Mouse (Mus musculus): ENCODE measurements around the gene Atp6v1a. TPM values are rescaled to one million over a fixed set of nuclear protein-coding genes. Genes with fewer than 3 reads are reported as not detected.
A peak's percentile ranks its signal among the peaks of the same experiment; 100 is the strongest.

The Atp6v1a gene
- polyA plus RNA-seq (2017; shearing (Covaris generic)), result 10 to 100 TPM; 32.7 to 35.0 TPM

- peak; percentile 52 for ATAC-seq
Measured at GRCm38 (mm10) chr16:44139536-44140185, at the start of gene Atp6v1a, which contains the start of gene Naa50. Gene Atp6v1a (minus strand): TSS chr16:44139705. Gene Naa50 (plus strand): TSS chr16:44139830.

DNA sequence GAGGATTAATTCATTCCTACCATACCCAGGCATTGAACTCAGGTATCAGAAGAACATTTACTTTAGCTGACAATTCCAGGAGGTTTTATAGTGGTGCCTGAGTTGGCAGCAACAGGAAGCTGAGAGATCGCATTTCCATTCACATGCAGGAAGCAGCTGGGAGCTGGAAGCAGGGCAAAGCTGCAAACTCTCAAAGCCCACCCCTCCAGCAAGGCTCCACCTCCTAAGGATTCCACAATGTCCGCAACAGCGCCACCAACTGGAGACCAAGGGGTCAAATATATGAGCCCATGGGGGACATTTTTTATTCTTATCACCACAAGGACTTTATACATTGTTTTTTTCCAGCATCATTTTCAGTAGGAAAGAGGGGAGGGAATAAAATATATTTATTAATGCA is 49.3 kb upstream of the Atp6v1a start:
- no peak for ATAC-seq

DNA sequence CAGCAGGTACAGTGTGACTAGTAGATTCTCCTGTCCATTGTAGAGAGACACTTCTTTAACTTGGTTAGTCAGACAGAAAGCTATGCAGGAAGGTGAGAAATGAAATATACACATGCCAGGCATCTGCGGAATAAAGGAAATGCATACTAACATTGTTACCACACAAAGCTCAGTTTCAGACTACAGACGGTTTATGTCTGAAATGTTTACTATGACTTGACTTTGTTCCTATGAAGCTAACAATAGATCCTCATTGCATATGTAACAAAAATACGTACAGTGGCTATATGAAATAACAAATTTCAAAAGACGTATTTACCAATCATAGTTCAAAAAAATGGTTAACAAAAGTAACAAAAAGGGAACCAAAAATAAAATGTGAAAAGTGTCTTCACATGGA is 47.7 kb upstream of the Atp6v1a start:
- no peak for ATAC-seq

GRCm38 (mm10) chr16:44184769-44185168 is 45.3 kb upstream of the Atp6v1a start:
- no peak for ATAC-seq

DNA sequence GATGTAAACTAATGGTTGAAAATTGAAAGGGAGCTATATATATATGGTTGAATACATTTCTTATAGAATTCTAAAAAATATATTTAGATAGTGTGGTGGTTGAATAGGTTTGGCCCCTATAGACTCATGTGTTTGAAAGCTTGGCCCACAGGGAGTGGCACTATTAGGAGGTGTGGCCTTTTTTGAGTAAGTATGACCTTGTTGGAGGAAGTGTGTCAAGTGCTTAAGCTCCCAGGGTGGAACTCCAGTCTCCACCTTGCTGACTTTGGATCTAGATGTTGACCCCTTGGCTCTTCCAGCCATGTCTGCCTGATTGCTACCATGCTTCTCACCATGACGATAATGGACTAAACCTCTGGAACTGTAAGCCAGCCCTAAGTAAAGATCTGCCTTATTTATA is 43.1 kb upstream of the Atp6v1a start:
- no peak for ATAC-seq

DNA sequence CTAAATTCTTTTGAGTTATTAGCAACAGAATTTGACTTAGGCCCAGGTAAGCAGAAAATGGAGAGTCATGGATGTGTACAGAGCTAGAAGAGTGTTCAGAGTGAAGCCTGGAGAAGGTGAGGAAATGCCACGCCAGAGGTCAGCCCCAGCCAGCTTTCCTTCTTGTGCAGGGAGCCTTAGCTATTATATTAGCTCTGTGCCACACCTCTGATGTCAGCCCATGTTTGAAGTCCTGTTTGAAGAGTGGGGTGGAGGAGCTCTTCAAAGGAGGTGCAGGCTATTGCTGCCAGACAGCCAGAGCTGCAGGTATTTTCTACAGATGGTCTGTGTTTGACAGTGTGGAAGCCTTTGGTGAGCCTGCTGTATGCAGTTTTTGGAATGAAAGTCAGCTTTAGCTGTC is 39.0 kb upstream of the Atp6v1a start:
- ATAC-seq, result no peak

- ATAC-seq, result no peak
Measured at GRCm38 (mm10) chr16:44176511-44176910, 37.0 kb upstream of the Atp6v1a start.

DNA sequence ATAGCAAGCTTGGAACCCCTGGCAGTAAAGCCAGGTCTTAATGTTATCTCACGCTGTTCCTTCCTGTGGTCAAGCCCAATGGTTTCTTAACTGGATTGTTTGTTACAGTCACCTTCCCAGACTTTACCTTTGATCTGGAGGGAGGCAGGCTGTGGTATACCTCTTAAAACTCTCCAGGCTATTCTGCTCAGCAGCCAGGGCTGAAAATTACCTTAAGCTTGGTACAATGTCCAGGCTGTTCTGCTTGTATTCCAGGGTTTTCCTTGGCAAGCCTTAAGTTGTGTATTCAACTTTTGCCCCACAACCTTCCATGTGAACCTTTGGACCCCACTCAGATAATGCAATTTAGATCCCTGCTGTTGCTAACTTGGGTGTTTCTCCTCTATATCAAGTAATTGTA is 35.5 kb upstream of the Atp6v1a start:
- no peak for ATAC-seq

- ATAC-seq, result no peak
Measured at GRCm38 (mm10) chr16:44173966-44174530, 34.5 kb upstream of the Atp6v1a start.

DNA sequence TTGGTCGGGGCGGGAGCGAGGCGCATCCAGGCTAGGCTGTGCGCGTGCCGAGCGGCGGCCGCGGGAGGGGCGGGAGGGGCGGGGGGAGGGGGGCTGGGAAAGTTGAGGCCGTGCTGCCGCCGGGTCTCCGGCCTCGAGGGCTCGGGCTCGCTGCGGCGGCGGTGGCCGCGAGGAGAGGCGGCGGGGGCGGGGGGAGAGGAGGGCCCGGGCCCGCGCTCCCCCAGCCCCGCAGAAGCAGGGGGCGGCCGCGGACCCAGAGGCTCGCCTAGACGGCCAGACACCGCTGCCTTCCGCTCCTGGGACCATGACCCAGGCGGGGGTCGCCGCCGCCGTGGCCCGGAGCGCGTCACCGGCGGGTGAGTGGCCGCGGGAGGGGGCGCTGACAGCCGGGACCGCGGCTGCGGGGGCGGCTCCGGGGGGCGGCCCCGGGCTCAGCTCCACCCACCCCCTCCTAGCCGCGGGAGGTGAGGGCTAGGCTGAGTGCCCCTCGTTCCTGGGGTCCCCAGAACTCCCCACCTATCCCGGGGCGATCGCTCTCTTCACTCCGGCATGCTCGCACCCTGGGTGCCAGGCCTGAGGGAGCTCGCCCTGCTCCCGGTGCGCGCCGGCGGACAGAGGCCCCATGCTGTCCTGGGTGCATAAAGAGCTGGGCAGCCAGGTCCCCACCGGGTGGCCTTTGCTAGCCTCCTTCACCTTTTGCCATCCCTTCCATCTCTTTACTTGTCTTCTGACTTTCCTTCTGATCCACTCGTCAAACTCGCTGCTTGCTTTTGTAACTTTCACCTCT is 33.8 kb upstream of the Atp6v1a start, which contains the start of gene Usf3:
Gene Usf3, plus strand, starts transcription at position 92 of the 787 bp plus-strand sequence.
- peak; percentile 6 for ATAC-seq

GRCm38 (mm10) chr16:44172297-44173154 is 33.0 kb upstream of the Atp6v1a start:
- peak; percentile 95 for ATAC-seq

- ATAC-seq, result no peak
Measured at GRCm38 (mm10) chr16:44168990-44169389, 29.5 kb upstream of the Atp6v1a start.

DNA sequence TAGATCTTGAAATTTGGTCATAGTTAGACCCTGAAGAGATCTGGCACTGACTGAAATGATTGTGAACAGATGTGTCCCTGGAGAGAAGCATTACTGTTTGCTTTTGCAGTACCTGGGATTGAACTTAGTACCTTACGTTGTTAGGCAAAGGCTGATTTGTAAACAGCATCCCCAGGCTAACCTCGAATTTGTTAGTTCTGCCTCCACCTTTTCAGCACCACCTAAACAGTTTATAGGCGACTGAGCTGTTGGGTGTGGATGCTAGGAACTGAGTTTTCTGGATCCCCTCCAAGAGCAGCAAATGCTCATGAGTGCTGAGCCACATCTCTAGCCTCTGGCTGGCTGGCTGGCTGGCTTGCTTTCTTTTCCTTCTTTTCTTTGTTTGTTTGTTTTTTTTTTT is 25.7 kb upstream of the Atp6v1a start:
- no peak for ATAC-seq

DNA sequence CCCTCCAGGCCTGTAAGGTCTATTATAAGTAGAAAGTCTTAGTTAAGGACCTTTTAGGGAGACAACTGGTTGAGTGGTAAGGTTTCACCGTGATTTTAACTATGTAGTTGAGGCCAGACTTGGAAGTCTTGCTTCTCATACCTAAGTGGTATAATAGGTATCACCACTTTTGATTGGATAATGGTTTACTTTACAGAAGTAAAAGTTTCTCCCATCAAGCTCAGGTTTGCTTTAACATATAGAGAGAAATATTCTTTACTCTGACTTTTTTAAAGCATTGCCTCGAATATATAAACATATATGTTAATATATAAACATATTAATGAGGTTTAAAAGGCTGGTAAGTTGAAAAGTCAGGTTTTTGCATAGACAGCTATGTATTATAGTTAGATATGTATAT is 24.3 kb upstream of the Atp6v1a start:
- no peak for ATAC-seq

GRCm38 (mm10) chr16:44159325-44159724 is 19.8 kb upstream of the Atp6v1a start:
- no peak for ATAC-seq

GRCm38 (mm10) chr16:44154497-44155057 is 15.1 kb upstream of the Atp6v1a start:
- ATAC-seq, result no peak

DNA sequence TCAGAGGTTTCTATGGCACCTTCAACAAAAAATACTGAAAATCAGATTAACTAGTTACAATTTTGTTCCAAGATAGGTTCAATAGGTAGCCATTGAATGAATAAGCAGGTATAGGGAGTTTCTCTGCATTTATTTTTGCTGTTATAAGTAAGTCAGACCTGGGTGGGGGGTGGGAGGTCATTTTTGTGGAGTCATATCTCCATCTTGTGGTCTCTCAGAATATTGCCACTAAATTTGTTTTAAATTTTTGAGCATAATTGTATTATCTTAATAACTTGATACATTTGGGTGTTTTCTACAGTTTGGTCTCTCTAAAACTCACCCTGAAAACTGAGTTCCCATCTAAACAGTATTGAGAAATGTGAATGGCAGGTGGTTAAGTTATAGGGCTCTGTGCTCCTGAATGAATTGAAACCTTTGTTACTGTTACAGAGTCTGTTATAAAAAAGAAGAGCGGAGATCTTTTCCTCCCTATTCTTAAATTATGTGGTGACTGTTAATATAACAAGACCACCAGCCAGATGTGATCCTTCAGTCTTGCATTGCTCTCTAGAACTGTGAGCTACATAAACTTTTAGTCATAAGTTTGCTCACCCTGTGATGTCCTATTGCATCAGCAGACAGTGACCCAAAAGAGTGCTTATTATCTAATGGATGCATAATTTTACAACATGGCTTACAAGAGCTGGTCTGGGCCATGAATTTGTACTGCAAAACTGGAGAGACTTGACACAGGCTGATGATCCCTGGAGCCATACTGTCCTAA is 9.7 kb upstream of the Atp6v1a start:
- ATAC-seq, result peak; percentile 61

DNA sequence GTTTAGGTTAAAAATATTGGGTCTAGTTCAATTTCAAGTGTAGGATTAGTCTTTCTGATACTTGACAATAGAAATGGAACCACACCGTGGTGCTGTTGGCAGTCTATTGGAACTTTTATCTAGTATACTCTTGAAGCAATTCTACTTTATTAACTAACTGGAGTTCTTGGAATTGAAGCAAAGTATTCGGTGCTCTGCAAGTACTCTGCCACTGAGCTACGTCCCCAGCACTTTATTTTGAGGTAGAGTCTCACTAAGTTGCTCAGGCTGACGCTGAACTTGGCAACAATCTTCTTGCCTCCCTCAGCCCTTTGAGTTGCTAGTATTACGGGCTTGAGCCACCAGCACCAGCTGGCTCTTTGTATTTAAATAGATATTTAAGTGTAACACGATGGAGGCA is 2.0 kb upstream of the Atp6v1a start:
- ATAC-seq, result no peak

GRCm38 (mm10) chr16:44140186-44140787 is 782 bp upstream of the Atp6v1a start:
- ATAC-seq, result peak; percentile 18

DNA sequence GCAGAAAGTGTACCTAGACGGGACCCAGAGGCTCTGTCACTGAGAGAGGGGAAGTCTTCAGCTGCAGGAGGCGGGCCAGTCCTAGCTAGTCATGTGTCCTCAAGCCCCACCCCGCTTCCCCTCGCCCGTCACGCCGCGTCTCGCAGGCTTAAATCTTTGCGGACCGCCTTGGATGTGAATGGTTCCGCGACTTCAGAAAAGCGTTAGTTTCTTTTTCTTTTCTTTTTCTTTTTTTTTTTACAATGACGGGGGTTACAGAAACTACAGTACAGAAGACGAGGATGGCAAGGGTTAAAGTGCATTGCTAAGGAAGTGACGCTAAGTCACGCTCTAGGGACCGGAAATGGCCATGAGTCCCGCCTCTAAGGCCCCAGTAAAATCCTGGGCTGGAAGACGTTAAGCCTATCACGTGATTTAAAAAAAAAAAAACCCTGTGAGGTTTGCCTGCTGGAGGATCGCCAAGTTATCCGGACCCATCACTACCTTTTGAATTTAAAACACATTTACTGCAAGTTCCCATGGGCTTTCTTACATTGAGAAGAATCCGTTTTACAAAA is 448 bp downstream of the Atp6v1a start:
- peak; percentile 84 for ATAC-seq
